Mouse (Mus musculus) heart, postnatal 4 days (tissue): ENCODE data around the gene Fam124b. TPM values are rescaled to one million over a fixed set of nuclear protein-coding genes. Genes with fewer than 3 reads are reported as not detected.

Source experiments
- DNase-seq: peaks from one replicate; pipeline ENCODE4 v3.0.0; 2021
- total RNA-seq, 2 experiments: library from RNA; stranded (reverse); gene quantifications; 2 replicates each; pipeline ENCODE4 v1.2.3; 2021

The Fam124b gene
- 1 to 10 TPM; 5.8 to 6.6 TPM for total RNA-seq

- DNase-seq = peak; percentile 78
Observed at GRCm38 (mm10) chr1:80218268-80218667, at the start of gene Fam124b. TSS of gene Fam124b (minus strand) at chr1:80218473.

- DNase-seq = no peak
Observed at GRCm38 (mm10) chr1:80260443-80260842, 42.2 kb upstream of the Fam124b start.

DNA sequence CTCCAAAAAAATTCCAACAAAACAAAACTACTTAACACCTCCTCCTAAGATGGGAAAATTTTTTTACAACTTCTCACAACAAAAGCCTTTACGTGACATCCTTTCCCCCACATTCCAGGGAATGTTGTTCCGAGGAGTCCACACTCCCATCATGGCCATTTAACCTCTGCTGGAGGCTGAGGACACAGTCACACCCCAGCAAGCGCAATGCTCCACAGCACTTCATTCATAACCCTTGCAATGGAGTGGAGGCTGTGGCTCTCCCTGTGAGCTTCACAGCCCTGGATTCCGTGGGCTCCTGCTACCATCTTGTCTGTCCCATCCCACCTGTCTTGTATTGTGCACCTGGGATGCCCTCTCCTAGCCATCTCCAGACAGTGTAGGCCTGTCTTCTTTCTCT lies 40.4 kb upstream of the Fam124b start:
- DNase-seq = no peak

DNA sequence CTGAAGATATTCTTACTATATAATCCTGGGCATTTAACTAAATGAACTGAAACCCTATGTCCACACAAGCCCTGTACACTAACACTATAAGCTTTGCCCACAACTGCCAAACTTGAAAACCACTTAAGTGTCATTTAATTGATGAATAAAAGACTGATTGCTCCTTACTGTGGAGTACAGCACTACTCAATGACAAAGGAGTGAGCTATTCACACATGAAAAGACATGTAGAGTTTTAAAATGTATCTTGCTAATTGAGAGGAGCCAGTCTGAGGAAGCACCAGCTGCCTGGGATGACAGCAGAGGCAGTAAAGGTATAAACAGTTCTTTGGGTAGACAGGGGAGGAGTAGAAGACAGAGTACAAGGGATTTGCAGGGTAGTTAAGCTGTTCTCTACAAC lies 35.0 kb upstream of the Fam124b start:
- no peak for DNase-seq

DNA sequence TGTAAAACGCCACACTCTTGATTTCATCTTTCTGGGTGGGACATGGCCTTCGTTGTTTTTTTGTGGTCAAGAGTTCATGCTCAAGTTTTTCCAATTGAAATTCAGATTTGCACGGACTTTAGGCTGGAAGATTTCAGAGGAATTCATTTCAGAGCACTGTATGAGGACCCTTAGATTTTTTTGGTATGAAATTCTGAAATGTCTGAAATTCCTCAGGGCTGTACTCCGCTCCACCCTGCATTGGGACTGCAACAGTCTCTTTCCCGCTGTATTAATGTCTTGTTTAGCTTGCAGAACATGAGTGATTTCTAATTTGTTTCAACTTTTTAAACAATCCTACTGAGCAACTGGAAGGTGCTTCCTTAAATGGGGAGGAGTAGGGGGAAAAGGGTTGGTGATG lies 32.0 kb upstream of the Fam124b start:
- no peak for DNase-seq

GRCm38 (mm10) chr1:80247131-80247530 lies 28.9 kb upstream of the Fam124b start:
- DNase-seq = no peak

GRCm38 (mm10) chr1:80244123-80244522 lies 25.9 kb upstream of the Fam124b start:
- DNase-seq = no peak

DNA sequence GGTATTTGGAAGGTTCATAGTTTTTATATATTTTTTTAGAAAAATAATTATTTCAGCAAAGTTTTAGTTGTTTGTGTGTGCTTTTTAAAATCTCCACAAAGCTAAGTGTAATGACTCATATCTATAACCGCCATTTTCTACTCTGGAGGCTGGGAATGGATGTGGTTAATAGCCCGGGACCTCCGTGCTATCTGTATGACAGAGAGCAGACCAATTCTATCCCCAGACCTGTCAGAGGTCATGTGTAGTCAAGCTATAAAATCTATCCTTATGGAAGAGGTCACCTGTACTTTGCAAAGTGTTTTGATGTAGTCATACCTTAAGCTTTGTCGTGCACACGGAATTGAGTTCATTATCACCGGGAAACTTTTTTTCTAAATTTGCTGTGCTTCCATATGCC lies 23.3 kb upstream of the Fam124b start:
- DNase-seq = no peak

- no peak for DNase-seq
Observed at GRCm38 (mm10) chr1:80240017-80240660, 21.9 kb upstream of the Fam124b start.

DNA sequence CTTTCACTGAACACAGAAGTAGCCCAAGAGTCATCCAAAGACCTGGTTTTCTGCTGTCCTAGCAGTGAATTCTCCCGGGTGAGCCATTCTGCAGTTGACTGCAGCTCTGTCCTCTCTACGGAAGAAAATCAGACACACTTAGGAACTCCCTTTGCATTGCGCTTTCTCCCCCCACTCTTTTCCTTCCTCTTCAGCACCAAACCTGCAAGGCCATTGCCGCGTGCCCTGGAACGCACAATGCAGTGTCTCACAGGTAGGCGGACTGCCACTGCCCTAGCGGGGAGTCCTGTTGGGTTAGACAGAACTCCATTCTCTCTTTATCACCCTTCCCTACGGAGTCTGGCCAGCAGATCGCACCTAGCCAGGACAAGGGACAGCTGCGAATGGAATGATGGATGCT lies 21.2 kb upstream of the Fam124b start:
- DNase-seq = no peak

DNA sequence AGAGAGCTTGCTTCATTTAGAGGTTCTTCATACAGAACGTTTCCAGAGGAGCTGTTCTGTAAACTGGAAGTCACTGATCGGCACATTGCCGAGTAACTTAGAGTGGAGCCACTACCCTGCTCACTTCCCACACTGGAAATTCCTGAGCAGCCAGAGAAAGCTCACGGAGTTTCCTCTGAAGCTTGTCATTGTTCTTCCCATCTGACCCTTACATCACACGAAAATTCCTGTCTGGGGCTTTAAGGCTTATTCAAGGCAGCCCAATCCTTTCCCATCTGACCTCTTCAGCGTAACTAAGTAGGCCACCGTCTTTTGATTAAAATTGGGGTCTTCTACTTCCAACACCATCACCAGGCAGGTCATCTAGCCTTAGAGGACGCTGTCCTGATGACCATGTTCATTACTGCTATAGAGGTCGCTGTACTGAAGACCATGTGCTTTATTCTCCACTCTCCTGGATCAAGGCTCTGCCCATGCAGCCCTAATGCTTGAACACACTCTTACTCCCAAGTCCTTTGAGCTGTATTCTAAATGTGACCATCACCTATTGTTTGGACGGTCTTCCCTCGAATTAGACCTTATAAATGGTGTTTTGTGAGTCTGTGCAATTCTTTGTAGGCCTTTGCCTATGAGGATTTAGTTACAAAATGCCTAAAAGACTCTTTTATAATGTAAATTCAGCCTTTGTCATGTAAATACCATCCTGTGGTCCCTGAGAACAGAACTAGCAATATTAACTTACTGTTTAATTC lies 18.9 kb upstream of the Fam124b start:
- DNase-seq = peak; percentile 18

DNA sequence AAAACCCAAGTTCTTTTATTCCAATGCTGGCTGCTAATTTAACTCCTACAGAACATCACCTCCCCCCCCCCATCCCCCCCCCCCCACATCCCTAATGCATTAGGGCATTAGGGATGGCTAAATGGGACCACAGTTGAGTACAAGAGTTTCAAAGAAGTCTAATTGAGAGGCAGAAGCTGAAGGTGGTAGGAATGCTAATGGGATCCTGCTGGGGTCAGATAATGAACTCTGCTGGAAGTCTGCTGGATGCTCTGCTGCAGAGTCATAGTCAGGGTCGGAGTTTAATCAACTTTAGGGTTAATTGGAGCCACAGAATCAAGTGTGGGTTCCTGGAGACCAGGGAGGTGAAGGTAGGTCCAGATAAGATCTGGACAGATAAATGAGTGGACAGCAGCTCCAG lies 17.9 kb upstream of the Fam124b start:
- no peak for DNase-seq

DNA sequence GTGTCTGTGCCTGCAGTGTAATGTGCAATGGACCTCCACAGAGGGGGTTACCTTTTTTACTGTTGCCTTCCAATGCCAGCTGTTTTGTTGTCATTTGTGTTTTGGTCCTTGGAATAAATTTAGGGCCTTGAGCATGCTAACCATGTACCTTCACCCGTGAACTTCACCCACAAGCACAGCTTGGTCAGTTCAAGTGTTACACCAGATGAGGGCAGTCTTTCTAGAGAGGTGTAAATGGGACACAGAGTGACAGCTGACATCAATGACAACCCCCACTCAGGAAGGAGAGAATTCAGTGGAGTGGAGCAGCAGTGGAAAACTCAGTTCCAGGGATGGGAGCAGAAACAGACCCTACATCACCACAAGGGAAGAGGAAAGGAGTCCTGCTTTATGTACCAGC lies 12.3 kb upstream of the Fam124b start:
- no peak for DNase-seq

- DNase-seq = no peak
Observed at GRCm38 (mm10) chr1:80224839-80225412, 6.7 kb upstream of the Fam124b start.

DNA sequence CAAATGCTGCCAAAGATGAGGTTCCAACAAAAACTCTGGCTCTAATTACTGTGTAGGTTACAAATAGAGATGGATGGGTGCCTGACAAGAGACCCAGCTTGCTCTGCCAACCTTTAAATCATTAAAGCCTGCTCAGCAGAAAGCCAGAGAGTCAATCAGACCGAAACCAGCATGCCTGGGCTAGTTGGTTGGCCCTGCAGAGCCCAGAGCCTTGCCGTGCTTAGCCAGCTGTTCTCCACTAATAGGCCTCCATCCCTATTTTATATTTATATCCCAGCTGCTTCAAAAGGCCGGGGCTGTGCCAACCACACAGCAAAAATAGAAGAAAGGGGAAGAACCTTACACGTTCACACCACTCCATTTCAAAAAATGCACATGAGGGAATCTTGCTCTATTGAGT lies 2.9 kb upstream of the Fam124b start:
- DNase-seq = no peak

- peak; percentile 50 for DNase-seq
Observed at GRCm38 (mm10) chr1:80213826-80214225, 4.4 kb downstream of the Fam124b start.

GRCm38 (mm10) chr1:80213146-80213545 lies 5.1 kb downstream of the Fam124b start:
- no peak for DNase-seq

DNA sequence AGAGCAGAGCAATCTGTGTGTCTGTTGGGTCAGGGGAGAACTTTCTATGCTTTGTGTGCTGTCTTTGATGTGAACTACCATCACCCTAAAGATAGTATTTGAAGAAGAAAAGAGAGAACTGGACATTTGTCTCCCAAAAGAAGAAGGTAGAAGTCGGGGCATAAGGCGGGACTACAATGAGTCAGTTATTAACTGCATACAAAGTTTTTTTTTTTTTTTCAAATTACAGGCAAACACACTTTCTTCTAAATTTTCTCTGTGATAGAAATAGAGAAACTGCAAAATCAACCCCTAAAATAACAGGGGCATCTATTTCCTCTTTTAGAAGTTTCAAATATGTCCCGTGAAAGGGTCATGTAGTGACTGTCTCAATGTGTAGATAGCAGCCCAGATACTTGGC lies 16.0 kb downstream of the Fam124b start:
- DNase-seq = no peak

DNA sequence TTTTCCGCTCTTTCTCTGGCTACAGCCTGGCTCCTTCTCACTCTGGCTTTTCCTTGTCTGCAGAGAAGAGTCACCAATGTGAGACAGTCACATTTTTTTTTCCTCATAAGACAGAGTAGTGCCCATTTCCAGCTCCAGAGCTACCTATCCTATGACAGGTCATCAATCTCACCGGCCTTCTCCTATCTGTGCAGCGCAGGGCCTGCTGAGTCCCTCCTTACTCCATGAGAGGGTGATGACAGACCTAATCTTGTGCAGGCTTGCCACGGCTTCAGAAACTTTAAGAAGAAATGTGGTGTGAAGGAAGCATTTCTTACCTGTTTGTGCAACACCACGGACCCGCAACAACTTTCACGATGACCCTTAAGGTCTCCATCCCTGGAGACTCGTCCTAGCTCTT lies 25.4 kb downstream of the Fam124b start:
- no peak for DNase-seq

DNA sequence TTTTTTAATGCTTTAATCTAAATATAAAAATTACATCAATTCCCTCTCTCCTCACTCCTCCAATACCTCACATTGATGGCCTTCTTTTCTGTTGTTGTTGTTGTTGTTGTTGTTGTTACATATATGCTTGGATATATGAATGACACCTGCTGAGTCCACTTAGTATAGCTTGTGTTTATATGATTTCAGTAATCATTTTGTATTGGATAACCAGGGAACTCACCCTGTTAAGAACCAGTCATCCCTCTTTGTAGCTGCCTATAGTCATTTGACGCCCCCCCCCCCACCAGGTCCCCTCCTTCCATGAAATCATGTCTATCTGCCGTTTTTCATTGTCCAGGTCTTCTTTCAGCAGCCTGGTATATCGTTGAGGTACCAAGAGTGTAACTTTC lies 36.9 kb downstream of the Fam124b start:
- DNase-seq = no peak

- peak; percentile 72 for DNase-seq
Observed at GRCm38 (mm10) chr1:80180767-80181413, 37.4 kb downstream of the Fam124b start.

GRCm38 (mm10) chr1:80180128-80180527 lies 38.1 kb downstream of the Fam124b start:
- DNase-seq = peak; percentile 31

DNA sequence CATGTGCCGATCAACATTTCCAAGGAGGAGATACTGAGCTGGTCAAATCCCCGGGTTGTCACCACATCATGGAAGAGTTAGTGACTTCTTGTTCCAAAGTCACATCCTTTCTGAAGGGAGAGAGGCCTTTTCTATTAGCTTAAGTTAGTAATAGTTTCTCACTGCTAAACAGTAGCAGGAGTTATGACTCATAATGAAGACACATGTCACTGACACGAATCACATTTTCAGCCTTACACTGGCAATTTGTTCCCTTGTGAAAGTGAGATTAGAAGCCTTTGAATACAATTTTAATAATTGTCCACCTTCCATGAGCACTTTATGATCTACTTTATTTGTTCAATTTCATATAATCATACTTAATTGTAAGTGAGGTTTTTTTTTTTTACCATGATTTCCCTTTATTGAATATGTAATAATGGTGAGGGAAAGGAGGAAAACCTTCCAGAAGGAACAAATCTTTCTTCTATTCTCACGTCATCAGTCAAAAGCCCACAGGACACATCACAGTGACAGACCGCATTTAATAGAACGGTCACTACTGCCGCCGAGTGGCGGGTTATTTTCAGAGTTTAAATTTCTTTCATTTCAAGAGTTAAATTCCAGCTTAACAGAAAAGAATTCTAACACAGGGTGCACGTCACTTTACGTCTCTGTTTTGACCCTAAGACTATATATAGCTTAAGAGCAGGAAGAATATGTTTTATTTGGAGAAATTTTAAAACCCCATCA lies 40.5 kb downstream of the Fam124b start:
- peak; percentile 42 for DNase-seq
